Comparison of ENCODE assay signal across 8 mouse cellular contexts in the genomic region with DNA sequence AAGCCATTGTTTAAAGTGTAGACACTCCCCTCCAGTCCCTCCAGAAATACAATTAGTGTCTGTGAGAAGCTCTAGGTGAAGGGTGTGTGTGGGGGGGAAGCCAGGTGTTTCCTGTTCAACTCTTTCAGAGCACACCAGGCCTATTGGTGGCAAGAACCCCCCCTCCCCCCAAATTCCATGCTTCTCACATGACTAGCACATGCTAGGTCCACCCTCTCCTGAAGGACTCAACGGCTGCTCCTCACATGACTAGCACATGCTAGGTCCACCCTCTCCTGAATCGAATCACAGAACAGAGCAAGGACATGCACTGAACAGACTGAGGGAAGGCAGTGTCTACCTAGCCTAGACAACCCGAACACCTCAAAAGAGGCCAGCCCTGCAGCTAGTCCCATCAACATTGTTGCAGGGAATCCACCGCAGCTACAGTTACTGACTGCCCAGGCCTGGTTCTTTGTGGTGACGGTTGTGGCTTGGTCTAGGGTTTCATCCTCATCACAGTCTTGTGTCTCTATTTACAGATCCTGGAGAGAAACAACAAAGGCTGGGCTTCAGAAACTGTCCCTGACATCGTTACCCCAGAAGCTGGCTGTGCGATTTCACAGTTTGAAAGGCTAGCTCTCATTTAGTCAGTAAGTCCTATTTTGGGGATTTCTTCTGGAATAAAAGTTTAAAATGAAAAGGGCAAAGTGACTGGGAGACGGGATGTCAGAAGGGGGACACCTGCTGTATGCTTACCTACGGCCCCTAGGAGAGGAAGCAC. TPM values are rescaled to one million over a fixed set of nuclear protein-coding genes. Genes with fewer than 3 reads are reported as not detected.
DNase-seq lines count a peak whose midpoint lies in the region; ATAC-seq lines count a peak whose summit lies in the region.

No protein-coding gene starts in this region.

- no peak for ATAC-seq in hindbrain, embryonic 11.5 days (ENCODE audit: low FRiP score)
- no peak for ATAC-seq in midbrain, embryonic 15.5 days (replicated peaks)
- no peak for ATAC-seq in monocyte, adult 5-6 weeks (replicated peaks; ENCODE audit: insufficient number of reproducible peaks, low FRiP score, low TSS enrichment, poor library complexity, severe bottlenecking)
- ATAC-seq in activated CD4-positive, CD25-positive, alpha-beta regulatory T cell, adult 4 months: no peak

- H3K36me3 ChIP-seq in hindbrain, embryonic 11.5 days (ENCODE audit: control insufficient read depth, insufficient read depth, low read length): no peaks in the 10 kb centered on the region
- no peaks in the 10 kb centered on the region for H3K36me3 ChIP-seq in midbrain, embryonic 15.5 days (replicated peaks)

- 87% methylated on average over 9 of the region's 9 CpGs for WGBS in hindbrain, embryonic 11.5 days
- WGBS in midbrain, embryonic 15.5 days: 91% methylated on average over 9 of the region's 9 CpGs

- no peak overlapping the region for H3K4me3 ChIP-seq in hindbrain, embryonic 11.5 days (ENCODE audit: low read depth, low read length)
- peak overlapping the region; percentile 79 for H3K4me3 ChIP-seq in midbrain, embryonic 15.5 days

- peak; percentile 49 for DNase-seq in cerebellum, adult 9-11 months
- no peak for DNase-seq in cerebellum, adult 9-10 months
- peak; percentile 77 for DNase-seq in R1 (ENCODE audit: low read depth, low spot score)
- no peak for DNase-seq in hindbrain, embryonic 11.5 days (ENCODE audit: low spot score)
- DNase-seq in lung, postnatal 36 days: no peak

- peak overlapping the region; percentile 59 for H3K9ac ChIP-seq in hindbrain, embryonic 11.5 days (ENCODE audit: low read depth, low read length)
- H3K9ac ChIP-seq in midbrain, embryonic 15.5 days: peak overlapping the region; percentile 46

- peak overlapping the region; percentile 49; the same call in 1 of the 2 replicates for H3K4me2 ChIP-seq in hindbrain, embryonic 11.5 days (replicated peaks; ENCODE audit: low read depth, low read length)
- peak overlapping the region; percentile 56 for H3K4me2 ChIP-seq in midbrain, embryonic 15.5 days

- H3K27ac ChIP-seq in hindbrain, embryonic 11.5 days (ENCODE audit: low read depth, low read length): no peak overlapping the region
- H3K27ac ChIP-seq in midbrain, embryonic 15.5 days: peak overlapping the region; percentile 85; the same call in 1 of the 2 replicates

- H3K4me1 ChIP-seq in hindbrain, embryonic 11.5 days (replicated peaks; ENCODE audit: control insufficient read depth, insufficient read depth, low read length): 0 out of 2 replicates have a peak, but pooled peaks cover under 1% of the 10 kb centered on the region
- H3K4me1 ChIP-seq in midbrain, embryonic 15.5 days: peaks cover 35% of the 10 kb centered on the region

- no peaks in the 10 kb centered on the region for H3K9me3 ChIP-seq in hindbrain, embryonic 11.5 days (ENCODE audit: control insufficient read depth, low read length)
- no peaks in the 10 kb centered on the region for H3K9me3 ChIP-seq in midbrain, embryonic 15.5 days

- H3K27me3 ChIP-seq in hindbrain, embryonic 11.5 days (ENCODE audit: control insufficient read depth, insufficient read depth, low read length): no peaks in the 10 kb centered on the region; the same call in 1 of the 2 replicates
- peaks cover 5% of the 10 kb centered on the region; the same call in 1 of the 2 replicates for H3K27me3 ChIP-seq in midbrain, embryonic 15.5 days (replicated peaks)

RNA-seq across cellular contexts. Expression of a gene that starts 1.2 kb away (rescaled TPM):
- polyA plus RNA-seq in hindbrain, embryonic 11.5 days (2014; fragmentation: Nextera tagmentation; extraction: Ambion mirVana): 112 and 116 TPM in 2 replicates
- 115 and 116 TPM in 2 replicates for polyA plus RNA-seq in midbrain, embryonic 15.5 days (2015; fragmentation: Nextera tagmentation; extraction: Ambion mirVana)
- total RNA-seq in monocyte, adult 5-6 weeks (2017): 84.4 to 93.8 TPM (median 89.2 TPM) in 3 replicates
- 10 to 100 TPM; 76.7 to 88.9 TPM for polyA plus RNA-seq in activated CD4-positive, CD25-positive, alpha-beta regulatory T cell, adult 4 months (2017; shearing (Covaris generic))

RNA-seq across cellular contexts. Expression of a gene that starts 9.8 kb away (rescaled TPM):
- polyA plus RNA-seq in hindbrain, embryonic 11.5 days (2014; fragmentation: Nextera tagmentation; extraction: Ambion mirVana): not detected in 2 replicates
- polyA plus RNA-seq in midbrain, embryonic 15.5 days (2015; fragmentation: Nextera tagmentation; extraction: Ambion mirVana): 0.15 and 0.18 TPM in 2 replicates
- not detected in 3 replicates for total RNA-seq in monocyte, adult 5-6 weeks (2017)
- polyA plus RNA-seq in activated CD4-positive, CD25-positive, alpha-beta regulatory T cell, adult 4 months (2017; shearing (Covaris generic)): under 1 TPM in 1 of 2 experiments, not detected in 1; 0.22 TPM

Comparison
In these comparisons a context has a peak if more than half of its experiments do, and no peak if none do; other contexts are left out.
1. DNase-seq: peak in cerebellum, adult 9-11 months (single experiment) and R1 (single experiment); none in cerebellum, adult 9-10 months (single experiment), hindbrain, embryonic 11.5 days (single experiment) and lung, postnatal 36 days (single experiment).